Mouse (Mus musculus) megakaryocyte, embryonic 14.5 days (primary cell): ENCODE measurements around the gene Esm1. TPM values are rescaled to one million over a fixed set of nuclear protein-coding genes. Genes with fewer than 3 reads are reported as not detected.
"Not testable (repeated sequence)": the region's sequence is repeated elsewhere in the genome, so short reads cannot be mapped to it uniquely, and the experiment has no call there.

Source experiments
- H3K27me3 ChIP-seq: replicated peaks from 2 replicates; pipeline ENCODE3; 2012; ENCODE audit warnings: inconsistent platforms
- H3K36me3 ChIP-seq: replicated peaks from 2 replicates; pipeline ENCODE3; 2012; ENCODE audit warnings: low read length, inconsistent platforms, mixed read lengths
- H3K4me1 ChIP-seq: 2 replicates; pipeline ENCODE4 v1.6.1; 2012; ENCODE audit warnings: inconsistent platforms
- H3K4me3 ChIP-seq: replicated peaks from 2 replicates; pipeline ENCODE3; 2012; ENCODE audit warnings: moderate library complexity, mild to moderate bottlenecking, inconsistent platforms
- H3K9me3 ChIP-seq: 2 replicates; pipeline ENCODE4 v1.6.1; 2012; ENCODE audit warnings: inconsistent platforms
- FLI1 ChIP-seq: IDR thresholded peaks from 2 replicates; pipeline ENCODE4 v1.6.1; 2012; ENCODE audit warnings: low read length, inconsistent platforms, mixed read lengths
- GATA1 ChIP-seq: IDR thresholded peaks from 3 replicates; pipeline ENCODE4 v1.6.1; 2012; ENCODE audit warnings: mixed read lengths, low read length, inconsistent platforms, borderline replicate concordance
- polyA plus RNA-seq: library from polyadenylated mRNA; stranded (reverse); fragments of >175 nt; gene quantifications from 2 replicates; pipeline ENCODE4 v1.2.3, GENCODE M21; 2012; ENCODE audit warnings: low replicate concordance; ENCODE audit not compliant: insufficient read depth

Esm1 gene
- polyA plus RNA-seq, 1 experiment = not detected

DNA sequence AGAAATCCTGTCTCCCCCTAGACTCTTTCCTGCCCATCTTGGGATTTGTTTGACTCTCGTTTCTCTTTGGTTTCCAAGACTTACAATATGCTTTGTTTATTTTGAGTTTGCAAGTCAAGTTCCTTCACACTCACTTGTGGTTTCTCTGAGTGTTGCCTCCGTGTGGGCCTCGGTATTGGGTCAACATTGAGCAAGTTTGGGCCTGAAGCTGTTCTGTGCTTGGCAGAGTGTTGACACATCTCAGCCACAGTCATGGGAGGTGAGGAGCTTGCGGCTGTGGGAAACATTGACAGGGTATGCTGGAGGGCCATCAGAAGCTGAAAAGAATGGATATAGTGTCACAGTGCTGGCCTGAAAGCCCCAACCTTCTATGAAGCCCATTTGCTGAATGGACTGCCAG is 17.6 kb downstream of the Esm1 start:
- Histone ChIP-seq H3K27me3 (no peaks in the 10 kb centered on the region), H3K36me3 (no peaks in the 10 kb centered on the region), H3K4me1 (no peaks in the 10 kb centered on the region), H3K9me3 (no peaks in the 10 kb centered on the region; the same call in 1 of the 2 replicates), H3K4me3 (no peak overlapping the region)
- TF ChIP-seq FLI1 (no peak), GATA1 (no peak)

DNA sequence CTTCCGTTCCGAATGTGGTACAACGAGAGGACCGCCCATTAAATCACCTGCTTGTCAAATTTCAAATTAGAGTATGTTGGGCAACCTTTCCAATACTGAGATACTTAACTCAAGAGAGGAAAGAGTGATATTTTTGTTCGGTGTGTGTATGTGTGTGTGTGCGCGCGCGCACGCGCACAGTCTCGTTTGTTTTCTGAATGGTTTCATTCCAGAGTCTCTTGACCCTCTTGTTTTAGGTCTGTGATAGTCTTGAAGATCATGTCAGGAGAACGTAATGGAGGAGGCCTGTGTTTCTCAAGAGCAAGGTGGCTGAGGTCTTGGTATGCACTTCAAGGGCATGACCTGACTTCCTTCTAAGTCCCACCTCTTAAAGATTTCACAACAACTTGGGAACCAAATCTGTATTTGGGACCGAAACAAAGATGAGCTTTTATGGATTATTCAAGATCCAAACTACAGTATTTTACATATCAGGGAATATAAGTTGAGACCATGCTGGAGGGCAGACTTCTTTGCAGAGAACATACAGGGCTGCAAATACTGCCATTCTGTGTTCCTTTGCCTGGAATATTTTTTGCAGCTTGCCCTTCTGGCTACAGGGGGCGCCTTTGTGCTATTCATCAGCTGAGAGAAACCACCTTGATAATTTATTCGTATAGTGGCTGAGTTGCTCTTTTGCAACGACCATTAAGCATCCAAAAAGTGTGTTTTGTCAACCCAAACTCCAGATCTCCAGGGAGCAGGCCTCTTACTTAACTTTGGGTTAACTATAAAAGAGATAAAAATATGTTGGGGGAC is 18.4 kb downstream of the Esm1 start:
- Histone ChIP-seq H3K4me1 (no peaks in the 10 kb centered on the region), H3K36me3 (no peaks in the 10 kb centered on the region), H3K4me3 (no peak overlapping the region), H3K27me3 (no peaks in the 10 kb centered on the region), H3K9me3 (no peaks in the 10 kb centered on the region; the same call in 1 of the 2 replicates)
- TF ChIP-seq FLI1 = no peak
- TF ChIP-seq GATA1 = no peak

GRCm38 (mm10) chr13:113242129-113242528 is 32.7 kb downstream of the Esm1 start:
- no peak for TF ChIP-seq FLI1
- TF ChIP-seq GATA1 = no peak
- no peaks in the 10 kb centered on the region for H3K36me3 ChIP-seq
- no peaks in the 10 kb centered on the region for H3K27me3 ChIP-seq
- no peaks in the 10 kb centered on the region for H3K4me1 ChIP-seq
- H3K9me3 ChIP-seq = no peaks in the 10 kb centered on the region
- H3K4me3 ChIP-seq = peak overlapping the region; percentile 38

DNA sequence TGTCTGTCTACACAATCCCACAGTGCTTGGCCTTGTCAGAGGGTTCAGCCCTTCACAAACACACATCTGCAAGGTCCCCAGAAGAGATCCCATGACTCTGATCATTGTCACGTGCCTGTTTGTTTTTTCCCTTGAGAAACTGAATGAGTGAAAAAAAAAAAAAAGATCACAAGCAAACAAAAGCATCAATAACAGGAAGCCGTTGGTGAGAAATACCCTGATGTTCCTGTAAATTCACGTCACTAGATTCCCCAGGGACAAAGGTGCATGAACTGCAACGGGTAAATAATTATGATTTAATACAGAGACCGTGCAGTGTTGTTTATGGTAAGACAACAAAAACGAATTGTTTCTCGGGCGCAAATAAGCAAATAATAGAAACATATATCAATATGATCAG is 35.6 kb downstream of the Esm1 start:
- TF ChIP-seq FLI1 (no peak), GATA1 (no peak)
- Histone ChIP-seq H3K4me3 (no peak overlapping the region), H3K4me1 (no peaks in the 10 kb centered on the region), H3K9me3 (peaks cover 2% of the 10 kb centered on the region; the same call in 1 of the 2 replicates), H3K27me3 (no peaks in the 10 kb centered on the region), H3K36me3 (no peaks in the 10 kb centered on the region)

- not testable (repeated sequence) for H3K9me3 ChIP-seq, H3K4me3 ChIP-seq, H3K36me3 ChIP-seq, H3K27me3 ChIP-seq, H3K4me1 ChIP-seq
Measured at GRCm38 (mm10) chr13:113252580-113252979, 43.1 kb downstream of the Esm1 start.

DNA sequence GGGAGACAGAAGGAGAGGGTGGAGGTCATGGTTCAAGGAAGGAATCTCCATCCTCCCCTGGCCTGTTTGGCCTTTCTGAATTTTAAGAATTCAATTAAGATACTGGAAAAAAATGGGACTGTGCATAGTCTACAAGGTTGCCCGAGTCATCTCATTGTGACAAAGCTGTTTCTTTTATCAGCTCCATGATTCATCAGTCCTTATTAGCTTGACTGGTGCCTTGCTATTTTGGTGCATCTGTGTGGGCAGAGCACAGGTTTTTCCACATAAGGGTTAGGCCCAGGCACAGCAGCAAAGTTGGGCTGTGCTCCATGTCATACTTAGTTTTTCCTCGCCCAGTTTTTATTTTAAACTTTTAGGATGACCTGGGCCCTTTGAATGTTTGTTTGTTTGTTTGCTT is 47.3 kb downstream of the Esm1 start:
- H3K4me3 ChIP-seq = no peak overlapping the region
- TF ChIP-seq FLI1 (no peak), GATA1 (no peak)
- no peaks in the 10 kb centered on the region; the same call in 1 of the 2 replicates for H3K9me3 ChIP-seq
- H3K36me3 ChIP-seq = no peaks in the 10 kb centered on the region
- H3K4me1 ChIP-seq = no peaks in the 10 kb centered on the region
- H3K27me3 ChIP-seq = no peaks in the 10 kb centered on the region

DNA sequence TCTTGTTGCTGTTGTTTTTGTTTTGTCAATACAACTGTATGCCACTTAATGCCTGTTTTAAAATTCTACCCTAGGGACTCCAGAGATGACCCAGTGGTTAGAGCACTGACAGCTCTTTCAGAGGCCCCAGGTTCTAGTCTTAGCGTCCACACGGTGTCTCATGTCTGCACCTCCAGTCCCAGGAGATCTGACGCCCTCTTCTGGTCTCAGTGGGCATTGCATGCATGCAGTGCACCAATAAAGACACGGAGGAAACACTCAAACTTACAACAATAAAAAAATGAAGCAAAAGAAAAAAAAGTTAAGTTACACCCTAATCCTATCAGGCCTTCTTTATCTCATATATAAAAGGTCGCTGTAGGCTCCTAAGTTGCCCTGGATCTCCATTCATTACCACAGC is 47.7 kb downstream of the Esm1 start:
- no peaks in the 10 kb centered on the region for H3K27me3 ChIP-seq
- no peaks in the 10 kb centered on the region for H3K4me1 ChIP-seq
- H3K9me3 ChIP-seq = no peaks in the 10 kb centered on the region
- no peak overlapping the region for H3K4me3 ChIP-seq
- H3K36me3 ChIP-seq = no peaks in the 10 kb centered on the region
- TF ChIP-seq FLI1 (no peak), GATA1 (no peak)

DNA sequence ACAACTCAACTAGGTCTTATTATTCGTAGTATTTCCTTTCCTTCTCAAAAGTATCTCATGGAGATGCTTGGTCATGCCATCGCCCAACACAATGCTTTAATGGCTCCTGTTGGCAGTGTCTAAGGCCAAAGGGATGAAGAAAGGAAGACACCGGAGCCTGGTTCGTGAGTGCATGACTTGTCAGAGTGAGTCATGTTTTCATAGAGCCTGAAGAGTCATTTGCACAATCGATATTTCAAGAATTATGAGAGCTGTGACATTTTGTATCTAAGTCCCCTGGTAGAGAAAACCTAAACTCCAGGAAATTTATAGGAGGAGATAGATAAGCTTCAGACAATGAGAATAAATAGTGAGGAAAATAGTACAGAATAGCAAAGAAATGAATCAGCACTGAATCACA is 49.8 kb downstream of the Esm1 start:
- H3K36me3 ChIP-seq = no peaks in the 10 kb centered on the region
- TF ChIP-seq FLI1 (no peak), GATA1 (no peak)
- no peaks in the 10 kb centered on the region for H3K4me1 ChIP-seq
- no peak overlapping the region for H3K4me3 ChIP-seq
- H3K27me3 ChIP-seq = peaks cover 2% of the 10 kb centered on the region
- no peaks in the 10 kb centered on the region for H3K9me3 ChIP-seq

DNA sequence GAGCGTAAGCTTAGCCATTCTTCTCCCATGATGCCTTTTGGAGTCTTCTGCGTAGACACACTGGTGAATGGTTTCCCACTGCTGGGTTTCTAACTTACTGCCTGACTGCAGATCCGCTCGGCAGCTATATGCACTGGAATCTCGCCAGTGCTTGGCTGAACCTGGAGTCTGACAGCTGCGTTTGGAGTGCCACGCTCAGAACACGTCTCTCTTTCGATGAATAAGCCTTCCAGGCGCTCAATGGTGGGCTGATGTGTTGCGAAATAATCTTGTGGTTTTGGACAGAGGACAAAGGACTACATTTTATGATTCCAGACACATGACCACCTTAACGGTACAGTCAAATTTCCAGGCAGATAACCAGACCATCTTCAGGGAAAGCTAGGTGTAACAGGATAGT is 53.4 kb downstream of the Esm1 start:
- no peaks in the 10 kb centered on the region for H3K9me3 ChIP-seq

DNA sequence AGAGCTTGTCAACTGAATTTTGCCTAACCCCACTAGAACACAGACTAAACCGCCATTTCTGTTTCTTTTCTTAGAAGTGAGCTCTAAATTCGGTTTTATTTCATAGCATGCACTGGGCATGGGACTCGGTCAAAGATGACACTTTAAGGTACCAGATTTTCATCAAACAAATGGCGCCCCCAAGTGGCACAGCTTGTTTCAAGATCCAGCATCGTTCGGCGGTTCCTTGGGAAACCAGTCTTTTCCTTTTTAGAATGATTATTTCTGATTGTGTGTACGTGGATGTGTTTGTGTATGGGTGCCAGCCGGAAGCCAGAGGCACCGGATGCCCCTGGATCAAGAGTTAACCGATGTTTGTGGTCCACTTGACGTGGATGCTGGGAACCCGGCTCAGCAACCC is 55.8 kb downstream of the Esm1 start:
- no peak for TF ChIP-seq GATA1
- no peak for TF ChIP-seq FLI1
- Histone ChIP-seq H3K27me3 (peaks cover 2% of the 10 kb centered on the region), H3K4me3 (no peak overlapping the region), H3K4me1 (peaks cover 5% of the 10 kb centered on the region), H3K9me3 (no peaks in the 10 kb centered on the region), H3K36me3 (no peaks in the 10 kb centered on the region)

More for the DNA sequence above, 53.4 kb downstream of the Esm1 start:
- TF ChIP-seq FLI1 = no peak
- TF ChIP-seq GATA1 = no peak
- H3K4me3 ChIP-seq = no peak overlapping the region
- H3K27me3 ChIP-seq = peaks cover 2% of the 10 kb centered on the region
- H3K36me3 ChIP-seq = no peaks in the 10 kb centered on the region
- peaks cover 5% of the 10 kb centered on the region for H3K4me1 ChIP-seq
